Mouse (Mus musculus) embryonic fibroblast, embryonic 13.5 days (primary cell): Measurements from ENCODE around the gene Ank3.

Experiments used
- CTCF ChIP-seq: IDR thresholded peaks from 2 replicates; pipeline ENCODE4 v1.5.1; 2011; ENCODE audit warnings: mild to moderate bottlenecking, control low read depth, low read length, moderate library complexity, borderline replicate concordance; ENCODE audit not compliant: insufficient read depth
- POLR2A ChIP-seq: IDR thresholded peaks from 2 replicates; pipeline ENCODE4 v1.6.1; 2011; ENCODE audit warnings: low read depth, mild to moderate bottlenecking, control low read depth, low read length, moderate library complexity

DNA sequence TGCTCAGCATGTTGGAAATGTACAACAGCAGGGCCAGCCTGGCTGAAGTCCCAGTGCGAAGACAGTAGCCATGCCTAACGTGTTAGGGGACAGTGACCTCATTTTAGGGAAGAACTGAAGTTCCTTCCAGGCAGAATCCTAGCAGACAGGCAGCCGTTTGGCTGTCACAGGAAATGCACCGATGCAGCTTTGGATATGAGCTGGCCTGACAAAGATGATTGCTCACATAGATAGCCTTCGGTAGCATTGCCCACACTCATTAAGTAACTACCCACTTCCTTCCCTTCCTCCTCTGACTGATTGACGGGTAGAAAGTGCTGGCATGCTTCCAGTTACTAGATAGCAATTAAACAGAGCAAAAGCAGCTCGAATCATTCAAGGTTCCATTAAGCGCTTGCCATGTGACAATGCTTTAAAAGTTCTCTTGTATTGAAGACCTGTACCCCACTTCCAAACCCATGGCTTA lies 397.9 kb downstream of the Ank3 start:
- TF ChIP-seq POLR2A = no peak
- no peak for TF ChIP-seq CTCF
